Comparison of ENCODE assay signal across 7 mouse cellular contexts in genomic region chr11:23307566-23307920, GRCm38 (mm10). TPM values are rescaled to one million over a fixed set of nuclear protein-coding genes. Genes with fewer than 3 reads are reported as not detected.
DNase-seq lines count a peak whose midpoint lies in the region; ATAC-seq lines count a peak whose summit lies in the region.

No protein-coding gene starts in this region.

- H3K4me1 ChIP-seq in lung, embryonic 16.5 days (replicated peaks; ENCODE audit: control insufficient read depth, insufficient read depth, low read length) = peaks cover 15% of the 10 kb centered on the region
- H3K4me1 ChIP-seq in embryonic facial prominence, embryonic 15.5 days = peaks cover 7% of the 10 kb centered on the region; the same call in 1 of the 2 replicates
- H3K4me1 ChIP-seq in limb, embryonic 12.5 days (replicated peaks) = peaks cover 10% of the 10 kb centered on the region
- peaks cover 9% of the 10 kb centered on the region for H3K4me1 ChIP-seq in stomach, embryonic 14.5 days (ENCODE audit: control insufficient read depth, insufficient read depth, low read length)

- H3K36me3 ChIP-seq in lung, embryonic 16.5 days (ENCODE audit: control insufficient read depth, insufficient read depth, low read length) = peaks cover under 1% of the 10 kb centered on the region; the same call in 1 of the 2 replicates
- H3K36me3 ChIP-seq in embryonic facial prominence, embryonic 15.5 days = no peaks in the 10 kb centered on the region
- H3K36me3 ChIP-seq in limb, embryonic 12.5 days = peaks cover 8% of the 10 kb centered on the region
- no peaks in the 10 kb centered on the region for H3K36me3 ChIP-seq in stomach, embryonic 14.5 days (ENCODE audit: control insufficient read depth, insufficient read depth, low read length)

- peak overlapping the region; percentile 91 for H3K4me3 ChIP-seq in lung, embryonic 16.5 days (ENCODE audit: low read length)
- peak overlapping the region; percentile 94 for H3K4me3 ChIP-seq in embryonic facial prominence, embryonic 15.5 days (replicated peaks)
- H3K4me3 ChIP-seq in limb, embryonic 12.5 days (replicated peaks) = peak overlapping the region; percentile 85
- H3K4me3 ChIP-seq in stomach, embryonic 14.5 days (ENCODE audit: low read depth, low read length) = peak overlapping the region; percentile 80

- H3K27me3 ChIP-seq in lung, embryonic 16.5 days (ENCODE audit: control insufficient read depth, insufficient read depth, low read depth, low read length) = no peaks in the 10 kb centered on the region
- H3K27me3 ChIP-seq in embryonic facial prominence, embryonic 15.5 days = no peaks in the 10 kb centered on the region
- no peaks in the 10 kb centered on the region for H3K27me3 ChIP-seq in limb, embryonic 12.5 days
- no peaks in the 10 kb centered on the region for H3K27me3 ChIP-seq in stomach, embryonic 14.5 days (ENCODE audit: control insufficient read depth, insufficient read depth, low read length)

- no peak for DNase-seq in lung, postnatal 4 days
- no peak for DNase-seq in T-cell, adult 2 months (ENCODE audit: low spot score)
- DNase-seq in urinary bladder, postnatal 25 days (ENCODE audit: low spot score) = no peak

- no peaks in the 10 kb centered on the region for H3K9me3 ChIP-seq in lung, embryonic 16.5 days (ENCODE audit: control insufficient read depth, low read length)
- H3K9me3 ChIP-seq in embryonic facial prominence, embryonic 15.5 days (replicated peaks) = no peaks in the 10 kb centered on the region
- H3K9me3 ChIP-seq in limb, embryonic 12.5 days = no peaks in the 10 kb centered on the region
- H3K9me3 ChIP-seq in stomach, embryonic 14.5 days (ENCODE audit: control insufficient read depth, low read depth, low read length) = no peaks in the 10 kb centered on the region

- peak overlapping the region; percentile 97 for H3K27ac ChIP-seq in lung, embryonic 16.5 days (ENCODE audit: low read length)
- peak overlapping the region; percentile 100 for H3K27ac ChIP-seq in embryonic facial prominence, embryonic 15.5 days (replicated peaks)
- H3K27ac ChIP-seq in limb, embryonic 12.5 days = peak overlapping the region; percentile 99
- H3K27ac ChIP-seq in stomach, embryonic 14.5 days (ENCODE audit: low read length) = peak overlapping the region; percentile 99; the same call in 1 of the 2 replicates

- 1% methylated on average over 6 of the region's 6 CpGs for WGBS in lung, embryonic 16.5 days
- 1% methylated on average over 6 of the region's 6 CpGs for WGBS in embryonic facial prominence, embryonic 15.5 days
- 5% methylated on average over 6 of the region's 6 CpGs for WGBS in limb, embryonic 12.5 days
- 2% methylated on average over 6 of the region's 6 CpGs for WGBS in stomach, embryonic 14.5 days

- no peak for ATAC-seq in lung, embryonic 16.5 days (ENCODE audit: low read depth)
- no peak for ATAC-seq in embryonic facial prominence, embryonic 15.5 days (ENCODE audit: insufficient number of reproducible peaks, low FRiP score, low TSS enrichment, low read depth)
- ATAC-seq in limb, embryonic 12.5 days (ENCODE audit: insufficient number of reproducible peaks, insufficient read depth, low FRiP score, low TSS enrichment, low read depth) = no peak
- no peak for ATAC-seq in stomach, embryonic 14.5 days (ENCODE audit: insufficient number of reproducible peaks, insufficient read depth, low FRiP score, low read depth)

- peak overlapping the region; percentile 70 for H3K4me2 ChIP-seq in lung, embryonic 16.5 days (ENCODE audit: low read depth, low read length)
- peak overlapping the region; percentile 55 for H3K4me2 ChIP-seq in embryonic facial prominence, embryonic 15.5 days (replicated peaks)
- peak overlapping the region; percentile 62 for H3K4me2 ChIP-seq in limb, embryonic 12.5 days
- peak overlapping the region; percentile 62 for H3K4me2 ChIP-seq in stomach, embryonic 14.5 days (replicated peaks; ENCODE audit: low read depth, low read length)

- H3K9ac ChIP-seq in lung, embryonic 16.5 days (ENCODE audit: low read length) = peak overlapping the region; percentile 96
- peak overlapping the region; percentile 98 for H3K9ac ChIP-seq in embryonic facial prominence, embryonic 15.5 days
- peak overlapping the region; percentile 96 for H3K9ac ChIP-seq in limb, embryonic 12.5 days (replicated peaks)
- peak overlapping the region; percentile 93 for H3K9ac ChIP-seq in stomach, embryonic 14.5 days (replicated peaks; ENCODE audit: low read depth, low read length)

RNA-seq across cellular contexts. Expression of gene Usp34, which starts 0.8 kb away (rescaled TPM):
- polyA plus RNA-seq in lung, embryonic 16.5 days (2015; fragmentation: Nextera tagmentation; extraction: Ambion mirVana) = 21.3 and 23.4 TPM in 2 replicates
- polyA plus RNA-seq in embryonic facial prominence, embryonic 15.5 days (2015; fragmentation: Nextera tagmentation; extraction: Ambion mirVana) = 25.5 and 26.6 TPM in 2 replicates
- 27.7 and 32.1 TPM in 2 replicates for polyA plus RNA-seq in limb, embryonic 12.5 days (2016; fragmentation: Nextera tagmentation; extraction: Ambion mirVana)
- polyA plus RNA-seq in stomach, embryonic 14.5 days (2014; fragmentation: Nextera tagmentation; extraction: Ambion mirVana) = 44.6 and 46.2 TPM in 2 replicates

RNA-seq across cellular contexts. Expression of gene Xpo1, which starts 51.7 kb away (rescaled TPM):
- polyA plus RNA-seq in lung, embryonic 16.5 days (2015; fragmentation: Nextera tagmentation; extraction: Ambion mirVana) = 89.1 and 90.2 TPM in 2 replicates
- 74.9 and 79.6 TPM in 2 replicates for polyA plus RNA-seq in embryonic facial prominence, embryonic 15.5 days (2015; fragmentation: Nextera tagmentation; extraction: Ambion mirVana)
- polyA plus RNA-seq in limb, embryonic 12.5 days (2016; fragmentation: Nextera tagmentation; extraction: Ambion mirVana) = 187 and 190 TPM in 2 replicates
- polyA plus RNA-seq in stomach, embryonic 14.5 days (2014; fragmentation: Nextera tagmentation; extraction: Ambion mirVana) = 118 and 125 TPM in 2 replicates
